Mouse (Mus musculus) liver, embryonic 14.5 days (tissue): Measurements from ENCODE around the gene Cacna1a.

ENCODE experiments used
- CTCF ChIP-seq: IDR thresholded peaks from 2 replicates; pipeline ENCODE4 v1.5.1; 2016; ENCODE audit warnings: antibody characterized with exemption, low read depth, control low read depth
- EP300 ChIP-seq: IDR thresholded peaks from 2 replicates; pipeline ENCODE4 v1.6.1; 2016; ENCODE audit warnings: antibody characterized with exemption, low read depth

- TF ChIP-seq CTCF (no peak), EP300 (no peak)
Observed at GRCm38 (mm10) chr8:84658951-84659350, 270.7 kb downstream of the Cacna1a start.
